Mouse (Mus musculus) thymus, postnatal 14 days (tissue): ENCODE data around the gene 1700024B05Rik.
"Not testable (repeated sequence)": the region's sequence is repeated elsewhere in the genome, so short reads cannot be mapped to it uniquely, and the experiment has no call there.

Experiments
- DNase-seq: peaks from one replicate; pipeline ENCODE4 v3.0.0; 2021

1700024B05Rik gene

GRCm38 (mm10) chr14:41943695-41944094 is at the start of gene 1700024B05Rik:
Gene 1700024B05Rik, plus strand, starts transcription at chr14:41943995.
- DNase-seq: not testable (repeated sequence)

- DNase-seq: not testable (repeated sequence)
Measured at GRCm38 (mm10) chr14:41907190-41907589, 36.6 kb upstream of the 1700024B05Rik start, which contains the start of gene Gm7980. Gene Gm7980, minus strand, starts transcription at chr14:41907290.

- DNase-seq: not testable (repeated sequence)
Measured at GRCm38 (mm10) chr14:41924649-41925048, 19.1 kb upstream of the 1700024B05Rik start, which contains the start of gene 1700049E17Rik1. Gene 1700049E17Rik1, plus strand, starts transcription at chr14:41924949.

GRCm38 (mm10) chr14:41964095-41964494 is 20.3 kb downstream of the 1700024B05Rik start:
- DNase-seq: not testable (repeated sequence)

- DNase-seq: not testable (repeated sequence)
Measured at GRCm38 (mm10) chr14:41967827-41968226, 24.0 kb downstream of the 1700024B05Rik start, which contains the start of gene Gm6401. Gene Gm6401, minus strand, starts transcription at chr14:41967927.

DNA sequence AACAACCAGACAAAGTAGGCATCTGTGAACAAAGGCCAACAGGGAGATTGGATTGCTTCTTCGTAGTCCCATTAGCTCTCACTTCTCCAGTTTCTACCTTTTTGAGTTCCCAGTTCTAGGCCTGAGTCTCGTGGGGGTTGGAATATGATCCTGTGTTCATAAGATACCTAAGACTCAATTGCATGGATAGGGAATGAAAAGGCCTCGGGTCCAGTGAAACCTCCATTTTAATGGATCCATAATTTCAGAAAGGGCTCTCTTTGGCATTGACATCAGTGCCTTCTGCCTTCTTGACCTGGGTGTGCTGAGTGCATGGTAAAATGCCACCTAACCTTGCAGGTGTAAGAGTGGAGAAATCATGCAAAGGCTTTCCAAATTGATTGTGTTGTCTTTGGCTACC is 24.8 kb downstream of the 1700024B05Rik start:
- not testable (repeated sequence) for DNase-seq

DNA sequence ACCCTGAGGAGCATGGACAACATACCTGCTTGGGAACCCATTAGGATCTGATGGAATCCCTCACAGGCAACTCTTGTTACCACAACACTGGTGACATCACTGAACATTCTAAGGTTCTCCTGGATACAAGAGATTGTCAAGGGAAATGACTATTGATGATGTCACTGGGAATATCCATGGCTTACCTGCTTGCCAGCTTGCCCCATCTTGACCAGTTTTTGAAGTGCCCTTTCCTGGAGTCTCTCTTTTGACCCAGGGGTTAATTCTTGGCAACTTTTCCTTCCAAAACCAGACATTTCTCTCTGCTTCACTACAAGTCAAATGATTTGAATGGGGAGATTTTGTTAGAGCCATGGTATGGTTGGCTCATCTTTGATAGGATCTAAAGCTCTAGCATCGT is 39.4 kb downstream of the 1700024B05Rik start, which contains the start of gene Gm3543:
Gene Gm3543, minus strand, starts transcription at position 101 of the 400 bp plus-strand sequence.
- not testable (repeated sequence) for DNase-seq
